Mouse (Mus musculus) small intestine, adult 2 months (tissue): Measurements from ENCODE around the gene Nphp4.

Experiments used
- CTCF ChIP-seq: fragments of 200-500 bp; IDR thresholded peaks from 2 replicates; pipeline ENCODE4 v1.5.1; 2012; ENCODE audit warnings: low read depth, mild to moderate bottlenecking, control low read depth, inconsistent platforms, low read length, moderate library complexity, mixed read lengths; ENCODE audit not compliant: insufficient replicate concordance, insufficient read length; ENCODE audit errors: extremely low read depth
- POLR2A ChIP-seq: fragments of 200-500 bp; IDR thresholded peaks from 2 replicates; pipeline ENCODE4 v1.6.1; 2012; ENCODE audit warnings: low read depth, mild to moderate bottlenecking, control low read depth, inconsistent platforms, low read length, moderate library complexity

DNA sequence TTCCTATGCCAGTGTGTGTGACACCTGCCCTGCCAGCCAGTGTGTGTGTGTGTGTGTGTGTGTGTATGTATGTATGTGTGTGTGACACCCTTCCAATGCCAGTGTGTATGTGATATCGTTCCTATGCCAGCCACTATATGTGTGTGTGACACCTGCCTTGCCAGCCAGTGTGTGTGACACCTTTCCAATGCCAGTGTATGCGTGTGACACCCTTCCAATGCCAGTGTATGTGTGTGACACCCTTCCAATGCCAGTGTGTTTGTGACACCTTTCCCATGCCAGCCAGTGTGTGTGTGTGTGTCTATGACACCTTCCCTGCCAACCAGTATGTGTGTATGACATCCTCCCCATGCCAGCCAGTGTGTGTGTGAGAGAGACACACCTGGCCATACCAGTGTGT is 132.7 kb downstream of the Nphp4 start:
- TF ChIP-seq CTCF (no peak), POLR2A (no peak)
